Comparison of ENCODE assay signal across 25 mouse cellular contexts in genomic region chr16:87067981-87068380, GRCm38 (mm10).
A peak's percentile ranks its signal among the peaks of the same experiment; 100 is the strongest.
DNase-seq lines count a peak whose midpoint lies in the region; ATAC-seq and TF ChIP-seq lines count a peak whose summit lies in the region.
"Had no signal": no experiment of that assay in that cellular context is flagged by ENCODE, and none has a peak within 500 bp of the region (broad histone marks: within the 10 kb centered on the region; RNA-seq: fewer than 3 reads in every experiment).

No protein-coding gene starts in this region.

- H3K27me3 ChIP-seq in Patski = no peaks in the 10 kb centered on the region
- no peaks in the 10 kb centered on the region for H3K27me3 ChIP-seq in kidney, adult 2 months (replicated peaks; ENCODE audit: control insufficient read depth, insufficient read depth, low read length)
- no peaks in the 10 kb centered on the region for H3K27me3 ChIP-seq in heart, embryonic 11.5 days (ENCODE audit: control insufficient read depth, insufficient read depth, low read length)
- H3K27me3 ChIP-seq: embryonic facial prominence, embryonic 12.5 days; hindbrain, embryonic 13.5 days; limb, embryonic 15.5 days; midbrain, embryonic 13.5 days; neural tube, embryonic 13.5 days had no signal

- peaks cover 3% of the 10 kb centered on the region; the same call in 1 of the 2 replicates for H3K4me1 ChIP-seq in kidney, adult 2 months (ENCODE audit: control insufficient read depth, insufficient read depth, low read length)
- no peaks in the 10 kb centered on the region for H3K4me1 ChIP-seq in heart, embryonic 11.5 days (ENCODE audit: control insufficient read depth, insufficient read depth, low read length)
- H3K4me1 ChIP-seq: heart, embryonic 10.5 days; hindbrain, embryonic 13.5 days; limb, embryonic 15.5 days; midbrain, embryonic 13.5 days; neural tube, embryonic 13.5 days had no signal

- no peaks in the 10 kb centered on the region for H3K36me3 ChIP-seq in kidney, adult 2 months (ENCODE audit: control insufficient read depth, insufficient read depth, low read length)
- no peaks in the 10 kb centered on the region for H3K36me3 ChIP-seq in heart, embryonic 11.5 days (ENCODE audit: control insufficient read depth, insufficient read depth, low read length)
- H3K36me3 ChIP-seq: embryonic facial prominence, embryonic 12.5 days; heart, embryonic 10.5 days; hindbrain, embryonic 13.5 days; limb, embryonic 15.5 days; midbrain, embryonic 13.5 days; neural tube, embryonic 13.5 days had no signal

- no peak for TF ChIP-seq POLR2A in kidney, adult 2 months (IDR thresholded peaks at IDR 0.05; ENCODE audit: low read depth, low read length)

- no peak overlapping the region for H3K4me3 ChIP-seq in kidney, adult 2 months (ENCODE audit: insufficient read depth, low read depth, low read length)
- H3K4me3 ChIP-seq in heart, embryonic 11.5 days (ENCODE audit: low read depth, low read length) = no peak overlapping the region
- H3K4me3 ChIP-seq: embryonic facial prominence, embryonic 12.5 days; erythroblast, embryonic 14.5 days; heart, embryonic 10.5 days; hindbrain, embryonic 13.5 days; layer of hippocampus, adult 2 months; limb, embryonic 15.5 days; midbrain, embryonic 13.5 days; neural tube, embryonic 13.5 days had no signal

- ATAC-seq in Patski = peak; percentile 87
- ATAC-seq in heart, embryonic 11.5 days (replicated peaks; ENCODE audit: insufficient number of reproducible peaks, low FRiP score, low TSS enrichment) = no peak
- ATAC-seq: liver, postnatal 0 days; midbrain, embryonic 13.5 days had no signal

- CTCF ChIA-PET in Patski (lab: Charles Lee) = interaction anchor here (0.8 to 1.5 kb wide), 3 partner anchors 23 to 168 kb away, joined by 3 to 4 read pairs (median 4); no protein-coding TSS in a partner anchor

- H3K9ac ChIP-seq in heart, embryonic 11.5 days (ENCODE audit: low read depth, low read length) = no peak overlapping the region
- H3K9ac ChIP-seq: embryonic facial prominence, embryonic 12.5 days; hindbrain, embryonic 13.5 days; limb, embryonic 15.5 days; liver, postnatal 0 days; midbrain, embryonic 13.5 days; neural tube, embryonic 13.5 days had no signal

- POLR2A ChIA-PET in Patski (lab: Charles Lee) = no interaction called here

- H3K4me2 ChIP-seq in heart, embryonic 11.5 days = no peak overlapping the region
- H3K4me2 ChIP-seq: embryonic facial prominence, embryonic 12.5 days; hindbrain, embryonic 13.5 days; limb, embryonic 15.5 days; midbrain, embryonic 13.5 days; neural tube, embryonic 13.5 days had no signal

- in situ Hi-C loops in Patski (cut with MboI; ENCODE audit: low pct_unique_long_range_greater_than_20kb) = loop anchor here (10.0 kb wide), 3 partner anchors 263 to 1263 kb away; partner anchors contain the start of gene Adamts1

- 30% methylated on average over 1 of the region's 1 CpGs for WGBS in kidney, adult 2 months
- WGBS in heart, embryonic 11.5 days (ENCODE audit: insufficient replicate concordance) = 86% methylated on average over 1 of the region's 1 CpGs

- TF ChIP-seq CTCF in Patski (IDR thresholded peaks at IDR 0.05) = no peak
- no peak for TF ChIP-seq CTCF in kidney, adult 2 months (conservative IDR thresholded peaks at IDR 0.05; ENCODE audit: insufficient read depth, insufficient read length, low read depth, low read length)

- DNase-seq in kidney, adult 11 months = peak; percentile 58
- no peak for DNase-seq in kidney, postnatal 4 days
- DNase-seq in Patski (ENCODE audit: low read depth, low spot score) = peak; percentile 92
- DNase-seq in kidney, adult 2 months = peak; percentile 90
- DNase-seq in kidney, postnatal 14 days = peak; percentile 64
- DNase-seq in heart, adult 9 months (ENCODE audit: low spot score in 2 of 2) = no peak
- DNase-seq in embryo, embryonic 10 days (ENCODE audit: low spot score) = no peak
- DNase-seq: adrenal gland, postnatal 25 days; cerebellum, adult 2 months; gastrocnemius, postnatal 36 days; heart, postnatal 14 days; layer of hippocampus, postnatal 36 days; liver, postnatal 0 days; lung, postnatal 14 days; right cerebral cortex, postnatal 14 days; thymus, postnatal 36 days had no signal

- no peaks in the 10 kb centered on the region for H3K9me3 ChIP-seq in heart, embryonic 11.5 days (replicated peaks; ENCODE audit: control insufficient read depth, low read length)
- H3K9me3 ChIP-seq: embryonic facial prominence, embryonic 12.5 days; heart, embryonic 10.5 days; hindbrain, embryonic 13.5 days; limb, embryonic 15.5 days; midbrain, embryonic 13.5 days; neural tube, embryonic 13.5 days had no signal

- H3K27ac ChIP-seq in kidney, adult 2 months (ENCODE audit: insufficient read depth, low read depth, low read length) = no peak overlapping the region
- H3K27ac ChIP-seq in heart, embryonic 11.5 days (ENCODE audit: low read depth, low read length) = no peak overlapping the region
- H3K27ac ChIP-seq: embryonic facial prominence, embryonic 12.5 days; heart, embryonic 10.5 days; hindbrain, embryonic 13.5 days; layer of hippocampus, adult 2 months; limb, embryonic 15.5 days; midbrain, embryonic 13.5 days; neural tube, embryonic 13.5 days had no signal

Comparison
In these comparisons a context has a peak if more than half of its experiments do, and no peak if none do; other contexts are left out.
1. DNase-seq: peak in kidney, adult 11 months (single experiment), Patski (single experiment), kidney, adult 2 months (single experiment) and kidney, postnatal 14 days (single experiment); none in kidney, postnatal 4 days (0 of 2), heart, adult 9 months (0 of 2) and embryo, embryonic 10 days (single experiment).